Mouse (Mus musculus) cerebellum, postnatal 36 days (tissue): ENCODE measurements around the gene Gpc6.

Experiments used
- DNase-seq, 2 experiments: peaks; one replicate each; pipeline ENCODE4 v3.0.0; 2021 to 2022; ENCODE audit warnings: mixed read lengths in 2 of 2

Gene Gpc6

DNA sequence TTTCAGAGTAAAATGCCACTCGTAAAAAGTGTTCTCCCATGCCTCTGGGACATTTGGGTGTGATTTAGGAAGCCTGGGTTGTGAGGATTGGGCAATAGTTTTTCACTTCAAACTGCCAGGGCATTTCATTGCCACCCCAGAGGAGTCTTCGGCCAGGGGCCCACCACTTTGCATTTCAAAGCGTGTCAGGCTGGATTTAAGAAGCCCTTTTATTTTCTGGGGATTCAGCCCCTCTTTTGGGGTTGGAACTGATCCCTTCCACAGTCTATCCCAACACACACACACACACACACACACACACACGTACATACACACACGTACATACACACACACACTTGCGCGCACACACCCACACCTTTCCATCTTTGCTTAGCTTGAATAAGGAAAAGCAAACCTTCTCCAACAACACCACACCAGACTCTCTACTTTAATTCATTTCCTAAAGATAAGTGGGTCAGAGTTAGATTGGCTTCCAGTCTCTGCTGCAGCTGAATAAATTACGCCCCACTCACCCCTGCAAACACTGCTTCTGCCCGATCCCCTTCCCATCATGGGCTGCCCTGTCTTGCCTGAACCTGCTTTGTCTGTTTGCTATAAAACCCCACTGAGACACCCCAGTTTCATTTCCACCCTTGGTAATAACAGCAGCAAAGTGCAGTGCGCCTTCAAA, 969.9 kb downstream of the Gpc6 start:
- no peak for DNase-seq

DNA sequence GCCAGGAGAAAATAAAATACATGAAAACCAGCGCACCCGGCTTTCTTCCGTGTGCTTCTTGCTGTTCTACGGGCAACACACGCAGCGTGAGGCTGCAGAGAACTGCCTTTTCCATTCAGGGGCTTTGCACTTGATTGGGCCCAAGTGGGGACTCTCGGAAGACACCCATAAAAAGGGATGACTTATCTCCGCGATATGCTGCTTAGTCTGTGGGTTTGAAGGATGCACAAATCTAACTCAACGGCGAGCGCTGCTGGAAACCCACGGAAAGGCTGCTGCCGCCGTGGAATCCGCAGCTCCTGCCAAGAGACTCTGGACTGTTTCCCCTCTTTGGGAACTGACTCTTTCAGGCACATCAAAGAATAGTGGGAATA, 970.4 kb downstream of the Gpc6 start:
- DNase-seq, result peak in 1 of 2 experiments; percentile 4

DNA sequence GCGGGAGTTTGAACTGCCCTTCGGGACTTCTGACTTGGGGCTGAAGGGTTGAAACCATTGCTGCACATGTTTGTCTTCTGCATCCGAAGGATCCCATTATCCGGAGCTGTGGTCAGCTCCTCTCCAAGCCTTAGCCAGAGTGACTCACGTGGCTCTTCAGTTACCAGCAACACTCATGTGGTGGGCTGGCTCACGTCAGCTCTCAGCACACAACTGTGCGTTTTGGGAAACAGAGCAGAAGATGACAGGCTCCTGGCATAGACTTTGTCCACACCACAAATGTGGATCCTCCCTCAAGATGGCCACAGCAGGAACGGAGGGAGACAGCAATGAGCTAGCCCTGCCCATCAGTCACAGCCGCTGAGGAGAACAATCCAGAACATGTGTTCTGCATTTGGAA, 979.2 kb downstream of the Gpc6 start:
- no peak for DNase-seq

DNA sequence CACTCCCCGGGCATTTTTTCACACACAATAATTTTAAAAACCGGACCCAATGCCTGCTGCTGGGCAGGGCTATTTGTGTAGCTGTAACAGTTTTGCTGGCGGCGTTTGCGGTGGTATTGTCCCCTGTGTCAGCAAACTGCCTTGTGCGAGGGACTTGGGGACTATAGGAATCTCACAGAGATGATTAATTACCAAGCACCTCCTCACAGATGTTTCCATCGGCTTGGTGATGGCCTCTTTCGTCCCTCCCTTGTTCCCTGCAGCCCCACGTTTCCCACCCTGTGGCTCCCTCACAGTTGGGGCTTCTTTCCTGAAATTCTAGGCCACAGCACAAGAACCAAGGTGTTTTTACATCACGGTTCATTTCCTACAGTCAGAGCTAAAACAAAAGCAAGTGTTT, 980.6 kb downstream of the Gpc6 start:
- no peak for DNase-seq

DNA sequence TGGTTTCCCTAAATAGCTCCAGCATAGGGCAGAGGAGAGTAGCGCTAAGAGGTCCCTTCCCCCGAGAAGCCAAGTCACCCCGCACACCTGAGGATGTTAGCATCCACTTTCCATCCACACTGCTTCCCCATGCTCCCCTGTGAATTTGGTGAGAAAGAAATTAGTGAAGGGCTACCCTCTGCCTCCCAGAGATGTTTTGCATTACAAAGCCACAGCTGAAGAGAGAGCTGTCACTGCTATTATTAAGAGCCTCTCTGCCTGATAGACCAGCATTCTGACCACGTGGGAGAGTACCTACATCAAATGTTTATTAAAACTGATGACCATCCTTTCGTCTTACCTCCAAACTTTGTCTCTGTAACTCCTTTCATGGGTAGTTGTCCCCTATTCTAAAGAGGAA, 981.2 kb downstream of the Gpc6 start:
- no peak for DNase-seq

DNA sequence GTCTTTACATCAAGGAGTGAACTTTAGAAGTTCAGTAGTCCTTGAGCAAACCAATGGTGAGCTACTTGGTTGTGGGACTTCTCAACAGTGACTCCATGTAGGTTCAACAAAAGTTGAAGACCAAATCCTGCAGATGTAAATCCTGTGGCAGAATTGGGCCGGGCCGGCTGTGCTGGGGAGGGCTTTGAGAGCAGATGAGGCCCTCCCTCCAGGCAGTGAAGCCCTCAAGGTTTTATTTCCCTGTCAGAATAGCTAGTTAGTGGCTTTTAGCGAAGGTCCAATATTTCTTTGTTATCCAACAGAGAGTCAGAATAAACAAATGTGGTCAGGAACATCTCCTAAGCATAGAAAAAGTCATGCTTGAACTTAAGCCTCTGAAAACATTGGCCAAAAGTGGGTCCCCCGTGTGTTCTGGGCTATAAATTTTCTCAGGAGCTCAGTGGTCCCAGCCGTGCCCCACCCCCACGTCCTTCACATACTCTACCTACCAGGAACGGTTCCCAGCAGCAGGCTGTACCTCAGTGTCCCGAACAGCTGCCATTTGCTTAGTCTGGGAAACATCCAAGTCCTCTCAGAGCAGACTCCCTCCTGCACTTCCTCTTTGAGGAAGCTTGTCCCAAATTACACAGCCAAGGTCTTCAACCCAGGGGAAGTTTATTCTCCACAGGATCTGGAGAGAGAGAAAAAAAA, 983.3 kb downstream of the Gpc6 start:
- no peak for DNase-seq

DNA sequence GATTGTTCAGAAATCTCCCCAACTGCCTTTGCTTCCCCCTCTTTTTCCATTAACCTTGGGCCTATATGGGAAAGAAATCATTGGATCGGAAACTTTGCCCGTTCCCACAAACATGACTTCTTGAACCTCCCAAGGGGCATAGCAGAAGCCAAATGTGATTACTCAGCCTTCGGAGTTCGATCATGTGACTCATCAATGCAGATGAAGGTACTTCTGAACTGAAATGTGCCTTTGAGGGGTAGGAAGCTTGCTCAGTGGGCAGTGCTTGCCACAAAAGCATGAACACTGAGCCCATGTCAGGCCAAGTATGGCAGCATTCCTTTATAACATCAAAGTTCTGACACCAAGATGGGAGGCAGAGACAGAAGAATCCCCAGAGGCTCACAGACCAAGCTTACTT, 983.9 kb downstream of the Gpc6 start:
- no peak for DNase-seq

DNA sequence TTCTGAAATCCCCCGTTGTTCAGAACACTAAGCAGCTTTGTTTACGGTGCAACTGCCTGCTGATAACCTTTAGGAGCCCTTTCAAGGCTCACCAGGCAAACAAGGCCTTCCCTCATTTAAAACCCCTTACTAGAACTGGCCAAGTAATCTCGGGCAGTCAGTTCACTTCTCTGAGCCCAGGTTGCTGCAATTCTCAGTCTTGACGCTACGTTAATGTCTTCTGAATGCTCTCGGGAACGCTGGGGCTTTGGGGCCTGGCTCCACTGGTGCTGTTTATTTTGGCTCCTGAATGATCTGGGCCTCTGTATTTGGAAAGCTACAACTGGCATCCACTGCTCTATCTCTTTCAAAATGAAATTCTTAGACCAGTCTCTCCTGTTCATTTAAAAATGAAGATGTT, 985.2 kb downstream of the Gpc6 start:
- no peak for DNase-seq

DNA sequence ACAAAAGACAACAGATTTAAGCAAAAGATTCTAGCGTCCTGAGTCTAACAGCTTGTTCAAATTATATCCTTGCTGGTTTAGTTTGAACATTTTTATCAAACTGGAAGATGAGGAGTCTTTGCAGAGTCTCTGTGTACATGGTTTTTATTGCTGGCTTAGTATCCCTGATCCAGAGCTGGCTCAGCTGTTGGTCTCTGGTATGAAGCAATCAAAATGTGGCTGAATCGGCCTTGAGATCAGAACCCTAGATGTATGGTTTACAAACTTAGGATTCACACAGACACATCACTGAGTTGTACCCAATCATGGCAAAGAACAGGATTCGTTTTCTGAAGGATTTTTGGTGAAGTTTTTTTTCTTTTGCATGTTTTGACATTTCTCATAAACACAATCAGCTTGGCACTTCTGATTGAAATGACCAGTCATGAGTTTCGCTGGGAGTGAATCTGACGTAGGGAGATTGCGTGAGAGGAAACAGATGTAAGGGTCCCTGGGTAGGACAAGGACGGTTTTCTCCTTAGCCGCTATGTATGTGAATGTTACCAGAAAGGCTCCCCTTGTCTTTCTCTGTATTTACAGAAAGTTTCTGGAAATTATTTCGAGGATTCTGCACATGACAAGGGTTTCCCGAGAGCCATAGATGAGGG, 987.6 kb downstream of the Gpc6 start:
- no peak for DNase-seq

DNA sequence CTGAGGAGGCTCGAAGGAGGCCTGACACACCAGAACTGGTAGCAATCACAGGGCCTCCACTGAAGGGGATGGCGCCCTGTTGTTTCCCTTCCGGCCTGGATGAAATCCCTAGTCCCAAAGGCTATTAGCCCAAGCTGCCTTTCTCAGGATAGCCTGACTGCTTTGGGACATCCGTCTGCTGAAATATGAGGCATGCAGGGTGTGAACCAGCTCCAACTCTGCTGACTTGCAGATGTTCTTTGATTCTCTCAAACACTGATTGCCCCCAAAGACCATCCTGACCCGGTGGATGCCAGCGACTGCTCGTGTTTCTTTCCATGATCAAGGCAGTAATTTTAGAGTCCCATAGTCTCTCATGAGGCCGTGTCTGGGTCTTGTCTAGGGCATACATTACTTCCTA, 991.5 kb downstream of the Gpc6 start:
- DNase-seq, result no peak

DNA sequence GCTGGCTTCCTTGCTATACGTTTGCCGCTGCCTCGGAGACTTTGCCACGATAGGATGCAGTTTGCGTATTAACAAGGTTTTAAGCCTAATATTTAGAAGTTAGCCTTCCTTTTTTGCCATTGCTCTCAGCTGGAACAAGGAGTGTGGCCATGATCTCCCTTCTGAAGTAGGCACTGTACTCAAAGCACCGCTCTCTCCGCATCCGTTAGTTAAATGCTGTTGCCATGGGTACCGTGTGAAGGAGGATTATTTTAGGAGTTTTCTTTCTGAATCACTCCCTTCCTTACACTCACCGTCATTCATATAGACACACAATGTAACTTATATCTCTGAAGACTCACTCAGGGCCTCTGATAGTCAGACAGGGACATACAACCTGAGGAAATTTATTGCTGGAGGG, 993.6 kb downstream of the Gpc6 start:
- no peak for DNase-seq

DNA sequence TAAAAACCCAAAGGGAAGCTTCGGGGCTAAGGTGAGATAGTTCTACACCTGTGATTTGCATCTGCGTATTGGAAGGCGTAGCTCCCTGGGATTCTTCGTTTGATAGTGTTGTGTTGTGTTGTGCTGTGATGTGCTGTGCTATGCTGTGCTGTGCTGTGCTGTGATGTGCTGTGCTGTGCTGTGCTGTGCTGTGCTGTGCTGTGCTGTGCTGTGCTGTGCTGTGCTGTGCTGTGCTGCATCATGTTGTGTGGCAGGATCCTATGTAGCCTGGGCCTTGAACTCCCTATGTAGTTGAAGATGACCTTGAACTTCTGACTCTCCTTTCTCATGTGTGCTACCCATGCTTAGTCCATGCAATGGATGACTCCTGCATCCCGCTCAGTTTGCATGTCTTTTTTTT, 994.5 kb downstream of the Gpc6 start:
- DNase-seq, result no peak

DNA sequence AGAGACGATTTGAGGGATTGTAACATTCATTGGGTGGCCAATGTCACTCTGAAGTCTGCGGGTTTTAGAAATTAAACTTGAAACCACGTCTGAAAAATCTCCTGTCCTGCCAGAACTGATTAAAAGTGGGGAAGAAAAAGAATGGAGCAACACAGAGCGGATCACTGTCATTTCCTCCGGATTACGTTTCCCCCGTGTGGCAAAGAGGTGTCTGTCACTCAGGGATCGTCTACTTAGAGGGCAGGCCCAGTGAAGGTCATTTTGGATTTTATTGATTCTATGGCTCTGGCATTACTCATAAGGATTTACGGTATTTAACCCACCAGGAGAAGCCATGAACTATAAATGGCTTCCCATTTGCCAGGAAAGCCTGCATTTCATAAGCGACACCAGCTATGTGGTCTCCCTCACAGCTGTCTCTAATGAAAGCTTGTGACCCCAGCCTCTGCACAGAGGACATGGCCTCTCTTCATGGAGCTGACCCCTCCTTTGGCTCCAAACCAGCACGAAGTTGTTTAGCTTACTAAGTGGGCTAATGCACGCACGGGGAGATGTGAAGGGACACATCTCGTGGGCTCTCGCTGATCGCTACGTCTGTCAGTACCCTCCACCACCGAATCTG, 996.4 kb downstream of the Gpc6 start:
- DNase-seq, result no peak

DNA sequence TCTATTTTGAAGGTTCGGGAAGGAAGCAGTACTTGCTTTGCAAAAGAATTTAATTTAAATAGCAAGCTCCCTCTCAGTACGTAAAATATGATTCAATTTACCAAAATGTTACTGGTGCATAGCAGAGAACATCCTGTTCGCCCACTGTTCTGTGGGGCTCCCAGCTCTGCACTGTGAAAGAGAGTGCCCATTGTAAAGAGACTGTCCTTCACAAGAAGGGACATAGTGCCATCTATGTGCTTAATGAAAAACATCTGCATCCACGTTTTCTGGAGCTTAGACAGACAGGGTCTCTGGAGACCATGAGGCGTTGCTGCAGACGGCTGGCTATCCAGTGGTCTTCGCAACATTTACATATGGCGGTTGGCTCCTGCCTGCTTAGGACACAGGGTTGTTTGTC, 998.6 kb downstream of the Gpc6 start:
- DNase-seq, result no peak

DNA sequence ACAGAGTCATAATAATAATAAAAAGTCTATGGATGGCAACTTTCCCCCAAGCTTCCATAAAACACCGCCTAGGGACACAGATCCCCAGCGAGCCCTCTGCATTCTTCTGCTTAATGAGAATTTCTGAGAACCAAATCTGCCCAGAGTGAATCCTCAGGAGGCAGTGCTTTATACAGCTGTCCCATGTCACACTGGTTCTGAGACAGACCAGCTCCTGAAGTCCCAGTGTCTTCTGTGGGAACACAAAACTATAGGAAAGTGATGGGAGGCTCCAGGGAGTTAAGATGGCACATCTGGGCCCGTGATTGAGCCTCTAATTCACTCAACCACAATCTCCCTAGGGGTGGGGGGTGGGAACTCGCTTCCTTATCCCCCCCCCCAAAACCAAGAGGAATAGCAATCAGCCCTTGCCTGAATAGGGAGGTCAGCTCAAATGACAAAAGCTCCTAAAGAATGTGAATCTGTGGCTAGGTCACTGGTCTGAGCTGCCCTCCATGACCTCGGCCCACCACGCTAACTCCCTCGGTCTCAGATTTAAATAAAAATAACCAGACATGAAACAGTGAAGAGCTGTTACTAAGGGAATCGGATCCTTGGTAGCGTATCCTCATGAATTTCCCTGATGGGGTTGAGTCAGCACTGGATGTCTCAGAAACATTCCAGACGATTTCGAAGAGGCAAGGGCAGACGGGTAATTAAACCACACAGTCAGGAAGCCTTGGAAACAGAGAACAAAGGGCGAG, 1005.2 kb downstream of the Gpc6 start:
- DNase-seq, result no peak

DNA sequence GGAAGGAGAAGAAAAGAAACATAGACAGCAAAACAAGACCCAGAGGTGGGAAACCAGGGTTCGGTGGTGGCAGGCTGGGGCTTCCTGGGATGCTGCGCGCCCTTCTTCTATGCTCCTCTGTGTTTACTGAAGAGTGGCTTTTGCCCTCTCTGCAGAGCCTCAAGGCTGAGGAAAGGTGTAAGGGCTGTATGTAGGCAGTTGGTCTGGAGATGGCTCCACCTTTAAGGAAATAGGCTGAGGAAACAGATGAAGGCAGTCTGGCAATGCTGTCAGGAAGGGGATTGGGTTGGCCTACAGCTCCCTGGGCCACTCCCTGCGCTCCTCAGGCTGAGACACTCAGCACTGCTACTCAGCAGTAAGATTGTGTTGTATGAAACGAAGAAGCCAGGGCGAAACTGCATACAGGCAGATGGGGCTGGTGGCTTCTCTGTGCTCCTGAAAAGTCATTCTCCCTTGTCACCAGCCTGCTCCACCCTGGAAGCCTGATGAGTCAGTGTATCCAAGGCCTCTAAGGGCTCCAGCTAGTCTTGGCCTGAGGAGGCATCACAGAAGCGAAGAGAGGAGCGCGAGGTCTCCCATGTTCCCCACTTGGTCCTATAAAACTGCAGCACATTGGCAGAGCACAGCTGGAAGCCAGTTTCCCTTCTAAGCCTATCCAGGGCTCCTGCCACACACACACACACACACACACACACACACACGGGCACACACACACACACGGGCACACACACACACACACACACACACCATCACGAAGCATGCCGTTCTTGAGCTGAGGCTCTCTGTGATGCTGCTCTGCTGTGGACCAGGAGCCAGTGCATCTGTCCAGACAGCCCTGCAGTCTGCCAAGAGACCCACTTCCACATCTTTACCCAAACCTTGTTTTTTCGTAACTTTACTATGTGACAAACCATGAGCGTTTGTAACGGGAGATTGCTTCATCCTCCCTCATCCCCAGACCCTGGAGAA, 1006.0 kb downstream of the Gpc6 start:
- no peak for DNase-seq

DNA sequence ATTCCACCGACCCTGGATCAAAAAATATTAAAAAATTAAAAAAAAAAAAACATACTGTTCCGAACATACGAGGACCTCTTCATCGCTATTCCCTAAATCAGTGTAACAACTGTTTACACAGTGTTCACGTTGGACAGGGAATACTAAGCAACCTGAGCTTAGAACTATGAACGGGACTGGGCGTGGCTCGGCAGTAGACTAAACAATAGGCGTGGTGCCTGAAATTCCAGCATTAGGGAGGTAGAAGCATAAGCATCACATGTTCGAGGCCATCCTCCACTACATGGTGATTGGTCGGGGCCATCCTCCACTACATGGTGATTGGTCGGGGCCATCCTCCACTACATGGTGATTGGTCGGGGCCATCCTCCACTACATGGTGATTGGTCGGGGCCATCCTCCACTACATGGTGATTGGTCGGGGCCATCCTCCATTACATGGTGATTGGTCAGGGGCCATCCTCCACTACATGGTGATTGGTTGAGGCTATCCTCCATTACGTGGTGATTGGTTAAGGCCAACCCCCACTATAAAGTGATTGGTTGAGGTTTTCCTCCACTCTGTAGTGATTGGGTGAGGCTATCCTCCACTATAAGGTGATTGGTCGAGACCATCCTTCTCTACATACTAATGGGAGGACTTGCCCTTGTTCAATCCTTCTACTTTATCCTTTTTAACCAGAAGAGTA, 1007.2 kb downstream of the Gpc6 start:
- no peak for DNase-seq

DNA sequence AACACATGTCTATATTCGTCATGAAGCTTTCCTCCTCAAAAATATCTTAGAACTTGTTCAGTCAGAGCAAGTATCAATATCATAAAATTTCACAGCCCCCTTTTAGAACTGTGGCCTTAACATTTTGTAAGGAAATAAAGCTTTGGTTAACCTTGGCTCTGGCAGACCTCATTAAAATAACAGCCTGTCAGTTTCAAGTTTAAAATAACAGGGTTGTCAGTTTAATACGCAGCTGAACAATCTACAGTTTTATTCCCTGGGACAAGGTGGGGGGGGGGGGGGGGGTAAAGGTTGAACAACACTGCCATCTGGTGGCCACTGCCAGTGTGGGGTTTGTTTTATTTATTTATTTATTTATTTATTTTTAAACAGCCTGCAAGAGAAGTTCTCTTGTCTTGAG, 1013.4 kb downstream of the Gpc6 start:
- peak; percentile 23 to 31 for DNase-seq

DNA sequence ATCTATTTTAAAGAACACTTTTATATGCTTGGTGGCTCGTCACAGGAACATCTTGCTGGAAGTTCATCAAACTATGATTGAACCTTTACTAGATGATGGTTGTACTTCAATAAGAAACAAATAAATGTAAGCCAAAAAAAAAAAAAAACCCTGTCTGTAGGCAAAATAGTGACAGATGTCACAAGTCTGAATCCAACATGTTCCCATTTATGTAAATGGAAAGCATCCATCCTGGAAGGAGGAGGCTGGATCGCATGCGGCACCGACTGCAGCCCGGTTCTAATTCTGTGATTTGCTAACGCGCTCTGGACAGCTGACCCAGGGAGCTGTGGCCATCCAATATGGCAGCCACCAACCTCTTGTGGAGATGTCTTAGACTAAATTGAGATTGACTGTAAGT, 1014.4 kb downstream of the Gpc6 start:
- DNase-seq, result no peak

DNA sequence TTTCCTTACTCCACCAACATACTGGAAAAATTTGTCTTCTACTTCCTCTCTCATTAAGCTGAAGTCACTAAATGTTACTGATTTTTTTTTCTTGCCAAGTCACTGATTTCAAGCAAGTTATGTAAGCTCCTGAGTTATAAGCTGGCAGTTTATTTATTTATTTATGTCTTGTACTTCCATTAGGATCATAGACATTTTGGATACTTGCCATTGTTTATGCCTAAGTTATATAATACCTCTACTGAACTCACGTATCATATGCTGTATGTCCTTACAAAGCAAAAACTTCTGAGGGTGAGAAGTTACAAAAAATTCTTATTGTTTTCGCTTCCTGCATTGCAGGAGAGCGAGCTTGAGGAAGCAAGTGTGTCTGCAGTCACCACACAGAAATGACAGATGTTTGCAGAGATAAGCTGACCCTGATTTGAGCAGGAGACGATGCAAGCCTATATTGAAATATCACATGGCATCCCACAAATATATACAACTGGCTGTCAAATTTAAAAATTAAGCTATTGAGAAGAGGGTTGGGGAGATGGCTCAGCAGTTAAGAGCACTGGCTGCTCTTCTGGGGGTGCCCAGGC, 1020.9 kb downstream of the Gpc6 start:
- no peak for DNase-seq

DNA sequence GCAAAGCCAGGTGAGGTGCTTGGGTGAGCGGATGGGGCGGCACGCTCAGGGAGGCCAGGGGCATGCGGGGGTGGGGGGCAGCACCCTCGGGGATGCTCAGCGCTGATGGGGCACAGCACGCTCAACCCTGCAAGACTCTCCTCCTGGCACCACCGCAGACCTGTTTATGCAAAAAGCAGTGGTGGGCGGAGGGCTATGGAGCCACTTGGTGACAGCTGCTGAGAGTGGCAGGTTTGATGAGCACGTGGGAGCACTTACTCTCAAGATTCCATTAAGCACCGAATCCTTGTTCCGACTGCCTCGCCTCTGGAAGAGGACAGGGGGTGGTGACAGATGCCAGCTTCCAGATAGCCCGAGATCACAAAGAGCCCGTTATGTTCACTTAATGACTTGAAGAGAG, 1026.2 kb downstream of the Gpc6 start:
- no peak for DNase-seq
